Comparison of ENCODE assay signal across 10 mouse cellular contexts in genomic region chr13:56563075-56563474, GRCm38 (mm10). TPM values are rescaled to one million over a fixed set of nuclear protein-coding genes. Genes with fewer than 3 reads are reported as not detected.
DNase-seq lines count a peak whose midpoint lies in the region; TF ChIP-seq lines count a peak whose summit lies in the region.
"Had no signal": no experiment of that assay in that cellular context is flagged by ENCODE, and none has a peak within 500 bp of the region (broad histone marks: within the 10 kb centered on the region; RNA-seq: fewer than 3 reads in every experiment).

No protein-coding gene starts in this region.

- peak; percentile 53 to 61 for DNase-seq in adrenal gland, adult 18-20 months (ENCODE audit: low spot score in 2 of 2)
- no peak for DNase-seq in adrenal gland, adult 8-10 months
- DNase-seq in layer of hippocampus, adult 11-12 months (ENCODE audit: low spot score) = peak; percentile 39
- no peak for DNase-seq in layer of hippocampus, adult 9-10 months (ENCODE audit: low spot score)
- DNase-seq in CH12.LX (ENCODE audit: extremely low read depth) = peak; percentile 1
- peak; percentile 65 for DNase-seq in lung, postnatal 14 days
- DNase-seq in frontal cortex, postnatal 14 days (ENCODE audit: low spot score in 2 of 2) = no peak

- TF ChIP-seq CTCF in CH12.LX (conservative IDR thresholded peaks at IDR 0.05 in 1 of 2, IDR thresholded peaks at IDR 0.05 in 1 of 2; ENCODE audit: low read depth in 2 of 2, low read length in 2 of 2) = peak; percentile 29 to 53; a peak in 2 of 4 replicates
- TF ChIP-seq CTCF in embryonic fibroblast, embryonic 13.5 days (IDR thresholded peaks at IDR 0.05; ENCODE audit: borderline replicate concordance, insufficient read depth, low read length) = peak; percentile 46; the same call in 1 of the 2 replicates

- TF ChIP-seq EP300 in CH12.LX (IDR thresholded peaks at IDR 0.05; ENCODE audit: low read length) = no peak

- H3K36me3 ChIP-seq in CH12.LX (replicated peaks in 1 of 2; ENCODE audit: control insufficient read depth in 1 of 2, insufficient read depth in 1 of 2, low read length in 1 of 2) = no peaks in the 10 kb centered on the region

- TF ChIP-seq POLR2A in CH12.LX (IDR thresholded peaks at IDR 0.05; ENCODE audit: low read depth, low read length) = no peak
- no peak for TF ChIP-seq POLR2A in embryonic fibroblast, embryonic 13.5 days (IDR thresholded peaks at IDR 0.05; ENCODE audit: low read depth, low read length)

- dilution Hi-C loops in CH12.LX (cut with MboI; ENCODE audit: extremely low pct_ligation_motif_present, extremely low pct_unique_long_range_greater_than_20kb, low sequenced_read_pairs) = no loop called here

- H3K4me1 ChIP-seq in CH12.LX (ENCODE audit: control insufficient read depth in 1 of 2, insufficient read depth in 2 of 2) = no peaks in the 10 kb centered on the region
- H3K4me1 ChIP-seq in embryonic fibroblast, embryonic 13.5 days (ENCODE audit: control insufficient read depth, insufficient read depth, low read length) = peaks cover 3% of the 10 kb centered on the region

- no peaks in the 10 kb centered on the region for H3K79me2 ChIP-seq in CH12.LX (replicated peaks; ENCODE audit: control insufficient read depth, extremely low read depth, insufficient read depth, poor library complexity, severe bottlenecking)

- peak; percentile 17 for TF ChIP-seq RAD21 in CH12.LX (IDR thresholded peaks at IDR 0.05; ENCODE audit: low read depth, low read length)

- no peaks in the 10 kb centered on the region for H3K9me3 ChIP-seq in CH12.LX (replicated peaks; ENCODE audit: low read length)

- no peak overlapping the region for H3K27ac ChIP-seq in CH12.LX (ENCODE audit: insufficient read depth, low read depth)
- H3K27ac ChIP-seq in embryonic fibroblast, embryonic 13.5 days (ENCODE audit: insufficient read depth, low read length) = no peak overlapping the region

- no peak overlapping the region for H3K4me2 ChIP-seq in CH12.LX (ENCODE audit: insufficient read depth, low read depth, poor library complexity, severe bottlenecking)

- in situ Hi-C loops in CH12.LX (cut with MboI; ENCODE audit: low pct_ligation_motif_present, low pct_unique_long_range_greater_than_20kb, low sequenced_read_pairs) = no loop called here

- peaks cover 63% of the 10 kb centered on the region for H3K27me3 ChIP-seq in CH12.LX (replicated peaks)

- no peak overlapping the region for H3K9ac ChIP-seq in CH12.LX (ENCODE audit: insufficient read depth, low read depth)

- H3K4me3 ChIP-seq in CH12.LX (replicated peaks in 1 of 3; ENCODE audit: low read depth in 2 of 3, low read length in 2 of 3, poor library complexity in 1 of 3) = no peak overlapping the region
- no peak overlapping the region for H3K4me3 ChIP-seq in embryonic fibroblast, embryonic 13.5 days (ENCODE audit: insufficient read depth, low read length)
- H3K4me3 ChIP-seq: erythroblast, embryonic 14.5 days had no signal

TF ChIP-seq in CH12.LX, 34 proteins besides CTCF, POLR2A, EP300 and RAD21:
- TF ChIP-seq MAX (IDR thresholded peaks at IDR 0.05; ENCODE audit: low read length) (no peak), SMC3 (IDR thresholded peaks at IDR 0.05; ENCODE audit: low read depth, low read length) (peak; percentile 21; the same call in 1 of the 2 replicates), TBP (conservative IDR thresholded peaks at IDR 0.05; ENCODE audit: low read depth, low read length) (no peak)

RNA-seq across cellular contexts. Expression of gene Lect2, which starts 14.8 kb away (rescaled TPM):
- not detected for total RNA-seq in adrenal gland, adult 18-20 months (2021)
- not detected for total RNA-seq in adrenal gland, adult 8-10 months (2022)
- not detected in 2 replicates for total RNA-seq in CH12.LX (2012; rRNA removed)
- not detected in 2 replicates for total RNA-seq in CH12.LX (2014; rRNA removed)
- polyA plus RNA-seq in CH12.LX (2012; ENCODE audit: insufficient read length, low read depth) = not detected in 2 replicates
- polyA plus RNA-seq in embryonic fibroblast, embryonic 13.5 days (2011; ENCODE audit: insufficient read length, low read depth, missing spikeins) = not detected in 2 replicates
- total RNA-seq: left cerebral cortex, postnatal 10 days had no signal

RNA-seq across cellular contexts. Expression of gene Fbxl21, which starts 40.8 kb away (rescaled TPM):
- 1 to 10 TPM; 2.8 to 5.4 TPM for total RNA-seq in adrenal gland, adult 18-20 months (2021)
- 1 to 10 TPM; 5.8 to 7.5 (median 6.2) TPM for total RNA-seq in adrenal gland, adult 8-10 months (2022)
- total RNA-seq in CH12.LX (2012; rRNA removed) (not detected in 2 replicates), CH12.LX (2014; rRNA removed) (not detected in 2 replicates)
- polyA plus RNA-seq in CH12.LX (2012; ENCODE audit: insufficient read length, low read depth) = not detected in 2 replicates
- 2.1 and 3.0 TPM in 2 replicates for polyA plus RNA-seq in embryonic fibroblast, embryonic 13.5 days (2011; ENCODE audit: insufficient read length, low read depth, missing spikeins)
- polyA plus RNA-seq: erythroblast, embryonic 14.5 days had no signal

RNA-seq across cellular contexts. Expression of gene Tgfbi, which starts 46.2 kb away (rescaled TPM):
- 10 to 100 TPM; 38.3 to 86.5 TPM for total RNA-seq in adrenal gland, adult 18-20 months (2021)
- total RNA-seq in adrenal gland, adult 8-10 months (2022) = 100 to 1,000 TPM in 2 of 4 experiments, 10 to 100 TPM in 2; 35.2 to 174 (median 104) TPM
- not detected in 2 replicates for total RNA-seq in CH12.LX (2012; rRNA removed)
- not detected in 2 replicates for total RNA-seq in CH12.LX (2014; rRNA removed)
- polyA plus RNA-seq in CH12.LX (2012; ENCODE audit: insufficient read length, low read depth) = not detected in 2 replicates
- polyA plus RNA-seq in embryonic fibroblast, embryonic 13.5 days (2011; ENCODE audit: insufficient read length, low read depth, missing spikeins) = 64.4 and 125 TPM in 2 replicates

Comparison
In these comparisons a context has a peak if more than half of its experiments do, and no peak if none do; other contexts are left out.
1. DNase-seq: peak in adrenal gland, adult 18-20 months (2 of 2), layer of hippocampus, adult 11-12 months (single experiment), CH12.LX (single experiment) and lung, postnatal 14 days (single experiment); none in adrenal gland, adult 8-10 months (single experiment), layer of hippocampus, adult 9-10 months (single experiment) and frontal cortex, postnatal 14 days (0 of 2).
2. RNA of gene Tgfbi, which starts 46.2 kb away (total RNA-seq): 35.2 to 174 TPM in adrenal gland, adult 8-10 months and 38.3 to 86.5 TPM in adrenal gland, adult 18-20 months; not detected in CH12.LX; every median in the first group is over 10 times any median in the second.